Mouse (Mus musculus) gastrocnemius, adult 8-10 months (tissue): ENCODE measurements around the gene Evi5. TPM values are rescaled to one million over a fixed set of nuclear protein-coding genes. Genes with fewer than 3 reads are reported as not detected.

Source experiments
- DNase-seq, 2 experiments: peaks; one replicate each; pipeline ENCODE4 v3.0.0; 2022; ENCODE audit warnings: low spot score in 2 of 2
- total RNA-seq, 4 experiments: library from RNA; stranded (reverse); gene quantifications; 2 replicates each; pipeline ENCODE4 v1.2.4; 2022

Gene Evi5
- total RNA-seq, 4 experiments from 2014 or later, result 16.1 to 19.3 (median 17.6) TPM

DNA sequence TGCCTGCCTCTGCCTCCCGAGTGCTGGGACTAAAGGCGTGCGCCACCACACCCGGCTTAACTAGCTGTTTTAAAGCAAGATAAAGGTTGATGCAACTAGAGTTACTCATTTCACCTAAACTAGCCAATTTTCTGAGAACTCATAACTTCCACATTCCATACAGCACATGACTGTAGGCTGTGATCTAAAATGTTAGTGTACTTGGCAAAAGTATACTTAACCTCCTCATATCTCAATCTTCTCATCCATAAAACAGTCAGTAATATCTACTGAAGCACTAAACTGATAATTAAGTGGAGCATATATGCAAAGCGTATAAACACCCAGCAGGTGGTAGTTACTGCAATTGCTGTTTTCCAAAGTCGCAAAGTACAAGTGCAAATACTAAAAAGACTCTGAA lies 1.6 kb downstream of the Evi5 start:
- no peak for DNase-seq

DNA sequence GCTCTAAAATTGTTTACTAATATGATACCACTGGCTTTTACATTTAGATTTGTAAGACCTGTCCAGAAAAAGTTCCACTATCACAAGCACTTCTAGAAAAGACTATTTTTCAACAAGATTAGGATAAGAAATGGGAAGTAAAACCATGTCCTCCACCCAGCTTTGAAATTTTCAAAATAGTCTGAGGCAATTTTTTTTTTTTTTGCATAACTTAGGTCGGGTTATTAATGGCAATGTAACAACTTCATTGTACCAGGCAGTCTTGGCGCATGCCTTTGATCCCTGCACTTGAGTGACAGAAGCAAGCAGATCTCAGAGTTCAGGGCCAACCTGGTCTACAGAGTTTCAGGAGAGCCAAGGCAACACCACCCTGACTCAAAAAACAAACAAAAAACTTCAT lies 5.2 kb downstream of the Evi5 start:
- DNase-seq, result no peak

DNA sequence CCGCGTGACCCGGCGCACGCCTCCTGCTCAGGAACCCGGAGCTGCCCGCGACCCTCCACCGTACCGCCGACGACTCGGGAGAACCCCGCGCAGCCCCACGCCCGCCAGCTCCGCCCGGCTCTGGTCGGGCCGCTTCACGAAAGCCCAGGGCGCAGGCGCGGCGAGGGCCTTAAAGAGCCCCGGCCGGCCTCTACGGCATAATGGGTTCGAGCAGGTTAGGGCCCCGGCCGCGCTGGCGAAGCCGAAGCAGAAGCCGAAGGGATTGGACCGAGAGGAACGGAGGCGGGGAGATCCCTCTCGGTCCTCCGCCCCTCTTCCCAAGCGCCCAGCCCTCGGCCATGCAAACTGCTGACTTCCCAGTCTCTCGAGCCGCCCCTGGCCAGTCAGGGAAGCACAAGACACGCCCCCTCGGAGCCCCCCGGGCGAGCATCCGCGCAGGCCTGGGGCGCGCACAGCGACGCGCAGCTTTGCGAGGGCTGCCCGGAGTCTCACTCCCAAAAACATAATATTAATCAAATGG lies 5.9 kb downstream of the Evi5 start:
- DNase-seq, result peak; percentile 80 to 88

DNA sequence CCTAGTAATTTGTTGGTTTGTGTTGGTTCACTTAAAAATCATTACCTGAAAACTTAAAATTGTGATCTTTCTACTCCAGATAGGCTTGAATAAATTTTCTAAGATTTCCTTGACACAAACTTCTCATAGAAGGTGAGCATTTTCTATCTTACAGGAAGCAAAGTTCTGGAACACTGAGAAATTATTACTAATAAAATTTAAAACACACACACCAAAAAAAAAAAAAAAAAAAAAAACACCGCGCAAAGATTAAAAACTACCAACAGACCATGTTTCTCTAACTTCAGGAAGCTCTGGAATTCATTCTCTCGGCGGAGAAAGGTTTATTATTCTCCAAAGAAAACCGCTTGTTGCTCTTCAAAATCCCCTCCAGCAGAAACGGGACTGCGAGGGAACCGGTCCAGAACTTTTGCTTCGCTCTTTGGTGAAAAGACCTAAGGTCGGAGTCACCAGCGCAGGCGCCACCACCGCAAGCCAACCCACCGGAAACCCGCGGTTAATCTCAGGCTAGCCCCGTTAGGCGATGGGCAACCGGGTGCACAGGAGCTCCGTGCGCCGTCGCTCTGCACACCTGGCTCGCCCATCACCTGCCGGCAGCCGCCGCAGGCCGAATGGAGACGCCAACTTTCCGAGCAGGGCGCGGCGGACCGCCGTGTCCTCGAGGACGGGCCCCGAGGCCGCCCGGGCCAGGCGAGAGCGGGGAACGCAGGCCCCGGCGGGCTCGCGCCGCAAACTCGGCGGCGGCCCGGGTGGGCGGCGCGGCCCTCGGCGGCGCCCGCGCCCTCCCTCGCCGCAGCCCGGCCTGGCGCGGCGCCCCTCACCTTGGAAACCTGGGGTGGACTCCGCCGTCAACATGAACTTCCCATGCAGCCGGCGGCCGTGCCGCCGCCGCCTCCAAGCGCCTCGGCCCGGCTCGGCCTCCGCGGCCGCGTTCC lies 6.7 kb downstream of the Evi5 start:
- DNase-seq, result peak; percentile 23 to 32

DNA sequence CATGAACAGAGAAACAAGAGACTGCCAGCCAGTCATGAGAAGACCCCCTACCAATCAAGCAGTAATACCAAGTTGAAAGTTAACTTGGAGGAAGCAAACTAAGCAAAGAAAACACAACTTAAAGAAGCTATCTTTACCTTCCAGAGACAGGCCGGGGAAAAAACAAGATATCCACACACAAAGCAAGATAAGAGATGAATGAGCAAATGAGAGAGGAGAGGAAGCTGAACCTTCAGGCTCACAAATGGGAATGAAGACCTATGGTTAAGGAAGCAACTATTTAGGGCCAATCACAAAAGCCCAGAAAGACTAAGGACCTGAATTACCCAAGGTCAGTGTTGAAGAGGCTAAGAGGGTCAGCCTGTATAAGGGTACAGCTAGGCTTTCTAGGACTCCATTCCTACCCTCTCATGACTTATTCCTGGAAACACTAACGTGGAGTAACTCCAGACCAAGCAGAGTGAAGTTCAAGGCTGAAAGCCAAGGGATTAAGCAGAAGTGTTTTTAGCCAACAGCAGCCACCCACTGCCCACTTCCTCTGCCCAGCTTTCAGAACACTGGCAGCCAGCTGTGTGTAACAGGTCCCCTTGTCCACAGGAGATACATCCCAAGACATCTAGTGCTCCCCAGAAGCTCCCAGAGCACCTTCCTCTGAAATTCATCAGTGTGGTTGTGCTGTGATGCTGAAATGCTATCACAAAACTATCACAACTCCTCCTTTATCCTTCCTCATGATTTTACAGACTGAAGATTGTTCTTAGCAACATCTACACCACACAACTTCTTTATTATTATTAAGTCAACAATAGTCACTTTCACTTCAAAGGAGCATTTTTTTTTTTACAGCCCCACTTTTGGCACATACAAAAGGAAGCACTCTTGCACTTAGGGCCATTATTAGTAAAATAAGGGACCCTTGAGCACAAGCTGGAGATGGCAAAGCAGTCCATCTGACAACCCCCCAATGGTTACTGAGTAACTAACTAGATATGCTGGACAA lies 8.5 kb downstream of the Evi5 start:
- no peak for DNase-seq

DNA sequence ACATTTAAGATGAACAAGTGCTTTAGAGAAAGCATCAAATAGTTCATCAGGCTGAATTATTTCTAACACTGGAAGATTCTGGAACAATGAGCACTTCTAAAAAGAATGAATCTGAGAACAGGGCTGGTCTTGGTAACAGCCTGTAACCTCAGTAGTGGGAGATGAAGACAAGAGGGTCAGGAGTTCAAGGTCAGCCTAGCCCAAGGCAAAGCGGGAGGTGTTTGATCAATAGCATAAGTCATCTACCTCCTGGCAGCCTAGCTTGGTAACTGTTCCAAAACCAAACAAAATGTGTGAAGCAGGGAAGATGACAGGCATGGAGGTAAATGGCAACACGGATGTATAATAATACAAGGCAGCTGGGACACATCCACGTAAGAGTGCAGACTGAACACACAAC lies 10.9 kb downstream of the Evi5 start:
- no peak for DNase-seq

DNA sequence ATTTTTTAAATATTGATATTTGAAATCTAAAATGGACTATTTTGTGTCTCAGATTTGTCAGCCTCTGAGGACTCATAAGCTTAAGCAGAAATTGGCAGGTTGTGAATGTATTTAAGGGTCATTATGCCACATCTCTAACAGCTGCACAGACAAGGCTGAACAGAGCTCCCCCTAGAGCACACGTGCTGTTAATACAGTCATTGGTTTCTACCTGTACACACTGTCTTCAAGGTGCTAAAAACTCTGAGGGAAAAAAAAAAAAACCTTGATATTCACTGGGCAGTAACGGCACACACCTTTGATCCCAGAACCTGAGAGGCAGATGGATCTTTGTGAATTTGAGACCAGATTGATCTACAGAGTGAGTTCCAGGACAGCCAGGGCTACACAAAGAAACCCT lies 15.9 kb downstream of the Evi5 start:
- no peak for DNase-seq

DNA sequence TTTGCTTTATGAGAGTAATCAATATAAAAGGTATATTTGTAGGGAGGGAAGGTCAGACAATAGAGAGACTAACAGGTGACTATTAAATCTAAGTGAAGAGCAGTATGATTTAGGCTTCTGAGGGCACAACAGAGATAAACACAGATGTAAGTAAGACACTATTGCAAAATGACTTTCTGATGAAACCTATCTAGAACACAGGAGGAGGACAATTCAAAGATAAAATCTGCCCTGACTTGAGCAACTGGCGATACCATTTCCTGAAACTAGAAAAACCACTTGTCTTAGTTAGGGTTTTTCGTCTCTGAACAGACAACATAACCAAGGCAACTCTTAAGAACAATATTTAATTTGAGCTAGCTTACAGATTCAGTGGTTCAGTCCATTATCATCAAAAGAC lies 19.4 kb downstream of the Evi5 start:
- no peak for DNase-seq

DNA sequence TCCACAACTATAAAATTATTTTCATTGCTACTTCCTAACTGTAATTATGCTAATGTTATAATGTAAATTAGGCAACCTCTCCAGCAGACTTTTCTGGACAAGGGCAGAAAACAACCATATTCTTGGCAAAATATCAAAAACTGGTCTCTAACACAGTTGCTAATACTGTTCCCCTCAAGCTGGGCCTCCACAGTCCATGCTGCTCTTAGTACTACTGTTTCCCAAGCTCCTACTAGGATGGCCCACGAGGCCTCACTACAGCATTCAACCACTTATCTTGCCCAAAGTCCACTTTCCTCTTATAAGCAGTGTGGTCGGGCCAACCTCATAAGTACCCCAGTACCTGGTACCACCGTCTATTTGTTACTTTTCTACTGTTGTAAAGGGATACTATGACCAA lies 20.4 kb downstream of the Evi5 start:
- DNase-seq, result no peak

DNA sequence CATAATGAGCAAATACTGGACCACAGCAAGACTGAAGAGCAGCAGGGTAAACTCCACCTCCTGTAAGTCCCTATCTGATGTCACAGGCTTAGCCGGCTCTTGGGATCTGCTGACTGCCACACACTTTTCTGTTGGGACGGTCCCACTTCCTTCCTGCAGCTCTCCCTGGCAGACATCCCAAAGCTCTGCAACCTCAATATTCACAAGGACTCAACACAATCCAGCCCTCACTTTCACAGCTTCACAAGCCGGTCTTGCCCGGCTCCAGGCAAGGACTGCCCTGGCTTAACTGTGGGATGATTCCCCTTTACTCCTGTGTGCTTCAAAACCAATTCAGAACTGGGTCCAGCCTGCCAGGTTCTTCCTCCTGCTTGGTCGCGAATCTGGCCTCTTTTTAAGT lies 21.1 kb downstream of the Evi5 start:
- DNase-seq, result no peak

DNA sequence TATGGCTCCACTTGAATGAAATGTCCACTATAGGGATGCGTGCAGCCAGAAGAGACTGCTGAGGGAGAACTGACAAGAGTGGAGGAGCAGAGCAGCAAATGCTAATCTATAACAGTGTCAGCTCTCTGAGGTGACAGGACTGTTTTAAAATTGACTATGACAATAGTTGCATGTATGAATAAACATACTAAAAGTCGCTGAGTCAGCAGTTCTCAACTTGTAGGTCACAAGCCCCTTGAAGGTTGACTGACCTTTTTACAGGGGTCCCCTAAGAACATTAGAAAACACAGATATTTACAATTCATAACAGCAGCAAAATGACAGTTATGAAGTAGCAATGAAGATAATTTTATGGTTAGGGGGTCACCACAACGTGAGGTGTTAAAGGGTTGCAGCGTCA lies 25.9 kb downstream of the Evi5 start:
- DNase-seq, result no peak

DNA sequence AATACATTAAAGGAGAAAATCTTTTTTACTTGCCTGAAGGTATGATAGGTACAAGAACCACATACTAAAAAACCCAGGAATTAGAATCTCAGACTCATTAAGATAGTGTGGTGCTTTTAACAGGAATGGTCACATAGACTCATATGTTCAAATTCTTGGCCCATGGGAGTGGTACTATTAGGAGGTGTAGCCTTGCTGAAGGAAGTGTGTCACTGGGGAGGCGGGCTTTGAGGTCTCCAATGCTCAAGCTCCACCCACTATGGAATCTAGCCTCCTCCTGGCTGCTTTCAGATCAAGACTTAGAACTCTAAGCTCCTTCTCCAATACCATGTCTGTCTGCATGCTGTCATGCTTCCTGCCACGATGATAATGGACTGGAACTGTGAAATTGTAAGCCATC lies 27.1 kb downstream of the Evi5 start:
- no peak for DNase-seq

DNA sequence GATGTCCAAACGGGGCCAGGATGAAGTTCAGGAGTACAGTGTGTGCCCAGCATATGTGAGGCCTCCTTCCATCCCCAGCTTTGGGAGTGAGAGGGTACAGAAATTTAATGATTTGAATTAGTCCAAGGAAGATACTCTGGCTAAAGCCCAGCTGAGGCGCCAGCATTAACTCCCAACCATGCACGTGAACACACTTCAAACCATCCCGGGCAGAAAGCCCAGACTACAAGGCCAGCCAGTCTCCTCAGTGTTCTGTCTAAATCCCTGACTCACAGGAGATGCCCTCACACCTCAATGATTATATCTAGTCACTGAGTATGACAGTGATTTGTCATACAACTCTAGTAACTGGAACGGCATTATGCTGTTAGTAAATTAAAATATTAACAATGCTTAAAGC lies 27.6 kb downstream of the Evi5 start:
- no peak for DNase-seq

DNA sequence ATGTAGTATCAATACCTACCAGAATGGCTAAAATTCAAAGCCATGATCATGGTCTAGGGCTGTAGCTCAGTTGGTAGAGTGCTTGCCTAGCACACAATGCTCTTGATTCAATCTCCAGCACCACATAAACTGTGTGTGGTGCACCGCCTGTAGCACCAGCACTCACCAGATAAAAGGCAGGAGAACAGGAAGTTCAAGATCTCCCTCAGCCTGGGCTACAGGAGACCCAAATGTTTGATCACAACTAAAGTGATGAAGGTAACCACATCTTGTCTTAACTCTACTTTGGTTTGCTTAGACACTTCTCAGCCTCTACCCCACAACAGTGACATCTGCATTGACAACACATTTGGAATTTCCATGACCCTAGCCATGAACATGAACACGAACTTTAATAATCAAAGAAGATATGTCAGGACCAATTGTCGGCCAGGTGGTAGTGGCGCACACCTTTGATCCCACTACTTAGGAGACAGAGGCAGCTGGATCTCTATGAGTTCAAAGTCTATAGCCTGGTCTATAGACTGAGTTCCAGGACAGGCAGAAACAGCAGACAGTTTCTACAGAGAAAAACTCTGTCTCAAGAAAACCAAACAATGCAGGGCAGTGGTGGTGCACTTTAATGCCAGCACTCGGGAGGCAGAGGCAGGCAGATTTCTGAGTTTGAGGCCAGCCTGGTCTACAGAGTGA lies 34.2 kb downstream of the Evi5 start:
- DNase-seq, result no peak

DNA sequence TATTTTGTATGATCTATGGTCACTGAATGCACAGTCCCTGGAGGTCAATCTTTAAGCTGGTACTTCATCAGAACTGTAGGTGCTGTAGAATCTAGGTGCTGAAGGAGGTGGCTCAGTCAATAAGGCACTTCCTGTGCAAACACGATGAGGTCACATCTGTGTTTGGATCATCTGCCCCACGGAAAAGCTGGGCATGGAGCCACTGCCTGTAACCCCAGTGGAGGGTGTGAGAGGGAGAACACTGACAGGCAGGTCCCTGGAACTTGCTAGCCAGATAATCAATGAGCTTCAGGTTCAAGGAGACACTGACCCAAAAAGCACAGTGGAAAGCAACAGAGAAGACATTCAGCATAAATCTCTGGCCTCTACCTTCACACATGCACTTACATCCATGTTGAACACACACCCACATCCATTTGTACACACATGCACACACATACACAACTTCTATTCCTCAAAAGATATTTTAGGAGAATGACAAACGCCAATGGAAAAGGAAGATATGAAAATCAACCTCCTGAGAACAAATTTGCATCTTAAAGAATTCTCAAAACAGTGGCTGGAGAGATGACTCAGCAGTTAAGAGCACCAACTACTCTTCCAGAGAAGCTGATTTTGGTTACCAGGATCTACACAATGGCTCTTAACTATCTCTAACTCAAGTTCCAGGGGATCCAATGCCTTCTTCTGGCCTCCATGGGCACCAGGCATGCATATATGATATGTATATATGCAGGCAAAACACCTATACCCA lies 35.8 kb downstream of the Evi5 start:
- peak; percentile 15 to 20 for DNase-seq

DNA sequence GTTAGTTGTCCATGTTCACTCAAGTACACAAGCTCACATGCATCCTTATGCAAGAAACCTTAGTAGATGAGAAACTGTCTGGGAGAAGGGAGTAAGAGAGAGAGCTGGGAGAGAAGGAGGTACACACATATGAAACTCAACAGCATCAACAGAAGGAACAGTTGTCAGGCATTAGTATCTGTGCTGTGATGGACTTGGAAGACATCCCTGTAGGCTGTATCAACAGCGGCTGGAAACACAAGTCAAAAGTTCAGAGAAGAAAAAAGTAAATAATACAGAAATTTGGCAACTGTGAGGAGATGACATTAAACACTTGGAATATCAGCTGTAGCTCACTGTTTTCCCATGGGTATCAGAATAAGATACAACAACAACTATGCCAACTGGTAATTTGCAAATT lies 40.6 kb downstream of the Evi5 start:
- DNase-seq, result no peak

DNA sequence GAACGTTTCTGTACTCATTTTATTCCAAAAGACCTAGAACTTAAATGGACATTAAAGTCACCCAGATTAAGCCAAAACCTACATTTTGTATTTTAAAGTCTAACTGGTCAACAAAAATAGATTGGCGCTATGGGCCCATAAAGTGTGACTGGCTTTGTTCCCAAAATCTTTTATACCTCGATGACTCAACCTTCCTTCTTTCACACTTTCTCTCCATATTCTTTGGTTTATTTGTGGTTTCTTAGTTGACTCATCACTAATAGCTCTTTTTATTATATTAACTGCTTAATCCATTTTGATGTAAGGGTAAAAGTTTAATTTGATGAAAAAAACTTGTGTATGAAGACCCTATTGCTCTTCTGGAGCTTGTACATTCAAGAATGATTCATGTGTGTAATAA lies 43.6 kb downstream of the Evi5 start:
- DNase-seq, result no peak

DNA sequence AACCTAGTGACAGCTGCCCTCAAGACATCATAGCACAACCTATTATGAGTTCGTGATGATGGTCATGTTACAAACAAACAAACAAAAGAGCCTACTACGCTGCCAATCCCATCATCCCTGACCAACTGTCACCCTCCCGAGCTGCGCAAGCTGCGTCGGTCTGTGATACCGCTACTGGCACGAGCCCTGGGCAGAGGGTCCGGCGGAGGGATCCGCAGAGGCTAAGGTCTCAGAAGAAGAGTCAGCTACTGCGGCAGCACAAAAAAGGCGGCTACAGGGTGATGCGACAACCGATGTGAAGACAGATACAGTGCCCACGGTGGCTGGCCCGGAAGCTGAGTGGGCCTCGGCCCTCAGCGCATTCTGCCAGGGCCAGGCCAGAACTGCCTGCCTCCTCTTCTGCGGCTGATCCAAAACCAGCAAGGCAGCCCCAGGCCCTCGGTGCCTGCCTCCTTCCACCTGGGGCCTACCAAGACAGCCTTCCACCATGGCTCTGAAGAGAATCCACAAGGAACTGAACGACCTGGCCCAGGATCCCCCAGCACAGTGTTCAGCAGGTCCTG lies 44.8 kb downstream of the Evi5 start, which contains the start of gene Ube2d2b:
TSS of gene Ube2d2b (plus strand) at position 102 of the 563 bp plus-strand sequence.
- DNase-seq, result no peak

DNA sequence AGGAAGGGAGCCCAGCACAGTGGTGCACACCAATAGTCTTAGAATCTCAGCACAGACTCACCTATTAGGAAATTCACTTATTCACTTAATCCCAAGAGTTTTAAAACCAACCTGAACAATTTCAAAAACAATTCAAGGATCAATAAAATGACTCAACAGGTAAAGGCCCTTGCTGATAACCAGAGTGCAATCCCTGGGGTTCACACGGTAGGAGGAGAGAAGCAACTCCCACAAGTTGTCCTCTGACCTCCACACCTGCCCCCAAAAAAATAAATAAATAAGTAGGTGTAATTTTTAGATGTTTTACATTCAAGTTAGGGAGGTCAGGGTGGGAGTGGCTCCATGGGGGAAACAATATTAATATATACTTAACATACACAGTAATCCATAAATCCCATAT lies 52.4 kb downstream of the Evi5 start:
- DNase-seq, result no peak

DNA sequence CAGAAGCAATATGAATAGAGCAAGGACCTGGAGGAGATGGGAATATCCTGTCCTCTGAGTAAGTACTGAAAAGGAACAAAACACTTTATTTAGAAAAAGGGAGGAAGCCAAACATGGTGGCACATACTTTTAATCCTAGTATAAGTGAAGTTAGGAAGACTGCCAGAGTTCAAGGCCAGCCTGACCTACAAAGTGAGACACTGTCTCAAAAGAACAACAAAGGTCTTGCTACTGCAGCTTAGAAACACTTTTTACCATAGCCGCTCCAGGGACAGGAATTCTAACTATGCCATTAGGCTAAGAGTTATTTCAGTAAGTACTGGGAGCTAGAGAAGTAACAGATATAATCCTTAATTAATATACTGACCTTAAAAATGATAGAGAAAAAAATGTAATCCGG lies 60.3 kb downstream of the Evi5 start:
- no peak for DNase-seq
